Mouse (Mus musculus): ENCODE data around the gene Adm2. TPM values are rescaled to one million over a fixed set of nuclear protein-coding genes. Genes with fewer than 3 reads are reported as not detected.

Gene Adm2
- polyA plus RNA-seq, 1 experiment: not detected

- TF ChIP-seq GATA1 (IDR thresholded peaks at IDR 0.05; ENCODE audit: low read length): no peak
These were observed 12.4 kb downstream of the Adm2 start for GRCm38 (mm10) chr15:89334774-89335537.

- no peak for TF ChIP-seq GATA1 (IDR thresholded peaks at IDR 0.05; ENCODE audit: low read length)
These were observed 13.9 kb downstream of the Adm2 start for GRCm38 (mm10) chr15:89336422-89336821.

- no peak for TF ChIP-seq GATA1 (IDR thresholded peaks at IDR 0.05; ENCODE audit: low read length)
These were observed 17.2 kb downstream of the Adm2 start for GRCm38 (mm10) chr15:89339696-89340095.

GRCm38 (mm10) chr15:89340136-89340535, 17.6 kb downstream of the Adm2 start:
- TF ChIP-seq GATA1 (IDR thresholded peaks at IDR 0.05; ENCODE audit: low read length): no peak

GRCm38 (mm10) chr15:89341678-89342077, 19.2 kb downstream of the Adm2 start:
- no peak for TF ChIP-seq GATA1 (IDR thresholded peaks at IDR 0.05; ENCODE audit: low read length)

GRCm38 (mm10) chr15:89343325-89343724, 20.8 kb downstream of the Adm2 start:
- TF ChIP-seq GATA1 (IDR thresholded peaks at IDR 0.05; ENCODE audit: low read length): no peak

- TF ChIP-seq GATA1 (IDR thresholded peaks at IDR 0.05; ENCODE audit: low read length): no peak
These were observed 27.9 kb downstream of the Adm2 start for GRCm38 (mm10) chr15:89350447-89350846.

- no peak for TF ChIP-seq GATA1 (IDR thresholded peaks at IDR 0.05; ENCODE audit: low read length)
These were observed 28.8 kb downstream of the Adm2 start for GRCm38 (mm10) chr15:89351302-89351701.

GRCm38 (mm10) chr15:89352054-89352453, 29.5 kb downstream of the Adm2 start:
- no peak for TF ChIP-seq GATA1 (IDR thresholded peaks at IDR 0.05; ENCODE audit: low read length)

GRCm38 (mm10) chr15:89352795-89353194, 30.3 kb downstream of the Adm2 start:
- no peak for TF ChIP-seq GATA1 (IDR thresholded peaks at IDR 0.05; ENCODE audit: low read length)

- TF ChIP-seq GATA1 (IDR thresholded peaks at IDR 0.05; ENCODE audit: low read length): no peak
These were observed 31.3 kb downstream of the Adm2 start for GRCm38 (mm10) chr15:89353837-89354236.

- no peak for TF ChIP-seq GATA1 (IDR thresholded peaks at IDR 0.05; ENCODE audit: low read length)
These were observed 31.9 kb downstream of the Adm2 start for GRCm38 (mm10) chr15:89354455-89354854.

GRCm38 (mm10) chr15:89355241-89356187, 33.0 kb downstream of the Adm2 start, which contains the start of the genes Lmf2 and Ncaph2:
TSS of gene Lmf2 (minus strand) at chr15:89355659.
TSS of gene Ncaph2 (plus strand) at chr15:89355719.
- no peak for TF ChIP-seq GATA1 (IDR thresholded peaks at IDR 0.05; ENCODE audit: low read length)

- no peak for TF ChIP-seq GATA1 (IDR thresholded peaks at IDR 0.05; ENCODE audit: low read length)
These were observed 33.9 kb downstream of the Adm2 start for GRCm38 (mm10) chr15:89356372-89356771.

- no peak for TF ChIP-seq GATA1 (IDR thresholded peaks at IDR 0.05; ENCODE audit: low read length)
These were observed 36.3 kb downstream of the Adm2 start for GRCm38 (mm10) chr15:89358784-89359183.

GRCm38 (mm10) chr15:89363051-89363450, 40.5 kb downstream of the Adm2 start:
- TF ChIP-seq GATA1 (IDR thresholded peaks at IDR 0.05; ENCODE audit: low read length): no peak

All from G1E-ER4 (cell line).